Mouse (Mus musculus): ENCODE data around the gene Cat.
A peak's percentile ranks its signal among the peaks of the same experiment; 100 is the strongest.

DNA sequence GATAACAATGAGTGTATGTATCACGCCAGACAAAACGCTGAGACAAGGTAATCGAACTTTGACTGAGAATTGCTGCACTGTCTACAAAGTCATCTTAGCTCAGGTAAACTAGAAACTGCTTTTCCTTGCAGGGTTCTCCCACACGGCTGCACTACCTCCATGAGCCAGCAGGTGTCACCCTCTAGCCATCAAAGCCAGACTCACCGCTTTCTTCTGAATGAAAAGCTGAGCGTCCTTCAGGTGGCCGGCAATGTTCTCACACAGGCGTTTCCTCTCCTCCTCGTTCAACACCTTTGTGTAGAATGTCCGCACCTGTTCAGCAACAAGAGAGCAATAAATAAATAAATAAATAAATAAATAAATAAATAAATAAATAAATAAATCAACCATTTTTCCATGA is 28.3 kb downstream of the Cat start:
- peak; percentile 90 for TF ChIP-seq CTCF (IDR thresholded peaks at IDR 0.05; ENCODE audit: borderline replicate concordance, insufficient read depth, low read length)
- no peak for TF ChIP-seq POLR2A (IDR thresholded peaks at IDR 0.05; ENCODE audit: low read depth, low read length)
